Mouse (Mus musculus): Measurements from ENCODE around the gene Taf1b. TPM values are rescaled to one million over a fixed set of nuclear protein-coding genes. Genes with fewer than 3 reads are reported as not detected.
A peak's percentile ranks its signal among the peaks of the same experiment; 100 is the strongest.
"Not testable (repeated sequence)": the region's sequence is repeated elsewhere in the genome, so short reads cannot be mapped to it uniquely, and the experiment has no call there.

Gene Taf1b
- 11.8 and 14.5 TPM in 2 replicates for polyA plus RNA-seq (2015; fragmentation: Nextera tagmentation; extraction: Ambion mirVana)

- DNase-seq (peak; percentile 60), ATAC-seq (ENCODE audit: low read depth) (peak; percentile 92)
- peak within 1 kb of the TSS; percentile 79 for H3K9ac ChIP-seq
- H3K36me3 ChIP-seq: peaks cover 2% of the 10 kb centered on the region; the same call in 1 of the 2 replicates
- no peaks in the 10 kb centered on the region for H3K27me3 ChIP-seq
- H3K4me2 ChIP-seq: peak within 1 kb of the TSS; percentile 69
- no peaks in the 10 kb centered on the region for H3K9me3 ChIP-seq (replicated peaks)
- peak within 1 kb of the TSS; percentile 75 for H3K4me3 ChIP-seq (replicated peaks)
- H3K27ac ChIP-seq: peak within 1 kb of the TSS; percentile 66
- H3K4me1 ChIP-seq (replicated peaks): peaks cover 3% of the 10 kb centered on the region; the same call in 1 of the 2 replicates
- 8% methylated on average over 31 of the region's 31 CpGs for WGBS (ENCODE audit: insufficient replicate concordance)
Observed at GRCm38 (mm10) chr12:24498150-24498840, at the start of gene Taf1b. Gene Taf1b, plus strand, starts transcription at chr12:24498359.

DNA sequence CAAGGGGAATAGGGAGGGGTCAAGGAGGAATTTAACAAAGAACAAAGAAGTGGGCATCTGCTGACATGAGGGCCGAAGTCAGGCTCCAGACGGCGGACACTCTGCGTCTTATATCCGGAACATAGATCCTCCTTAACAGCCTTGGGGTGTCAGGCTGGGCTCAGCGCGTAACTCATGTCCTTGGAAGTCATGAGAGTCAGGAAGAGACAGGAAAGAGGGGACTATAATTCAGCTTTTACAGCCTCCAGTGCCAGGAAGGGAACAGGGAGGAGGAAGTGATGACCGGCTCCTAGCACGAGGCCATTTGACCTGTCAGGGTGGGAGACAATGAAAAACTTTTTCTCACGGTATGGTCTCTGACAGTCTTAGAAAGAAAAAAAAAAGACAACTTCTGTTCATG lies 37.8 kb upstream of the Taf1b start:
- Histone ChIP-seq H3K4me2 (no peak overlapping the region), H3K27ac (no peak overlapping the region), H3K4me3 (replicated peaks) (no peak overlapping the region), H3K4me1 (replicated peaks) (no peaks in the 10 kb centered on the region), H3K9me3 (replicated peaks) (no peaks in the 10 kb centered on the region), H3K9ac (no peak overlapping the region), H3K27me3 (no peaks in the 10 kb centered on the region), H3K36me3 (no peaks in the 10 kb centered on the region)
- DNase-seq (no peak), ATAC-seq (ENCODE audit: low read depth) (no peak)
- WGBS (ENCODE audit: insufficient replicate concordance): 78% methylated on average over 10 of the region's 10 CpGs

DNA sequence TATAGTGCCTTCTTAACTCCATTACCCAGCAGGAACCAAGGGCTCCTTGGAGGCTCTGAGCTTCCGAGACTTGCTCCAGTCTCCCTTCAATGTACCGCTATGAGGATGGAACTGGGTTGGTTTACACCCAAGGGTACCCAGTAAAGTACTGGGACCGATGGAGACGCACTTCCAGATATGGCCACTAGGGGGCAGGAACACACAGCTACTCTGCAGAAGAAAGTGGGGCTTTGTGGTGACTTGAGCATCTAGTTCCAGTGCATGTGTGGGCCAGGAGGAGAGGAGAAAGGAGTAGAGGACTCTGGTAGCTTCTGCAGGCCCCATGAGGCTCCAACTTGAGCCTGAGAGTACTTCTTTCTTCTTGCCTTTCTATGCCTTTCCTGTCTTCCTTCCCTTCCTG lies 36.0 kb upstream of the Taf1b start:
- not testable (repeated sequence) for H3K9ac ChIP-seq; H3K36me3 ChIP-seq; DNase-seq; H3K4me2 ChIP-seq; H3K4me1 ChIP-seq (replicated peaks); ATAC-seq (ENCODE audit: low read depth); H3K9me3 ChIP-seq (replicated peaks); H3K4me3 ChIP-seq (replicated peaks); H3K27me3 ChIP-seq; H3K27ac ChIP-seq
- WGBS (ENCODE audit: insufficient replicate concordance): 21% methylated on average over 4 of the region's 4 CpGs

- H3K4me3 ChIP-seq (replicated peaks); H3K27me3 ChIP-seq; H3K4me1 ChIP-seq (replicated peaks); H3K36me3 ChIP-seq; H3K27ac ChIP-seq; H3K9ac ChIP-seq; DNase-seq; ATAC-seq (ENCODE audit: low read depth); H3K4me2 ChIP-seq; H3K9me3 ChIP-seq (replicated peaks): not testable (repeated sequence)
- whole genome bisulfite sequencing (ENCODE audit: insufficient replicate concordance): 68% methylated on average over 6 of the region's 6 CpGs
Observed at GRCm38 (mm10) chr12:24463490-24463889, 34.7 kb upstream of the Taf1b start.

- Histone ChIP-seq H3K27me3 (no peaks in the 10 kb centered on the region), H3K27ac (no peak overlapping the region), H3K9me3 (replicated peaks) (no peaks in the 10 kb centered on the region), H3K4me2 (no peak overlapping the region), H3K36me3 (no peaks in the 10 kb centered on the region), H3K9ac (no peak overlapping the region), H3K4me1 (replicated peaks) (no peaks in the 10 kb centered on the region), H3K4me3 (replicated peaks) (no peak overlapping the region)
- DNase-seq (no peak), ATAC-seq (ENCODE audit: low read depth) (no peak)
- WGBS (ENCODE audit: insufficient replicate concordance): 60% methylated on average over 2 of the region's 2 CpGs
Observed at GRCm38 (mm10) chr12:24468966-24469365, 29.2 kb upstream of the Taf1b start.

DNA sequence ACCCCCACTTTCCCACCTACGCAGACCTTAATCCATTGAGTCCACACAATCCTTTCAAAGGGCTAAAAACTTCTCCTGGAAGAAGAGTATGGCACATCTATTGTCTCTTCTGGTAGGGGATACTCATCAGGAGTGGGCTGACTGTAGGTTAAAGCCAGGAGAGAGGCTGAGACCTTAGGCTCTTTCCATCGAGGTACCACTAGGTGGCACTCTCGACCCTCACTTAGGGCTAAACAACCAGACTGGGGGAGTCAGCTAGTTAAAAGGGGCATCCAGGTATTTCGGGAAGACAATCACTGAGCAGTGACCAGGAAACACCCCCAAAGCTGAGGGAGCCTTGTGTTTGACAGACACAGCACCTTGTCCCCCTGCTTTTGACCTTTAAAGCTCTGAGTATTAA lies 27.2 kb upstream of the Taf1b start:
- no peak overlapping the region for H3K4me2 ChIP-seq
- no peaks in the 10 kb centered on the region for H3K9me3 ChIP-seq (replicated peaks)
- no peak overlapping the region for H3K9ac ChIP-seq
- H3K4me3 ChIP-seq (replicated peaks): no peak overlapping the region
- H3K27ac ChIP-seq: no peak overlapping the region
- no peak for ATAC-seq (ENCODE audit: low read depth)
- WGBS (ENCODE audit: insufficient replicate concordance): 14% methylated on average over 4 of the region's 4 CpGs
- H3K4me1 ChIP-seq (replicated peaks): no peaks in the 10 kb centered on the region
- H3K36me3 ChIP-seq: no peaks in the 10 kb centered on the region
- no peaks in the 10 kb centered on the region for H3K27me3 ChIP-seq
- DNase-seq: peak; percentile 23

DNA sequence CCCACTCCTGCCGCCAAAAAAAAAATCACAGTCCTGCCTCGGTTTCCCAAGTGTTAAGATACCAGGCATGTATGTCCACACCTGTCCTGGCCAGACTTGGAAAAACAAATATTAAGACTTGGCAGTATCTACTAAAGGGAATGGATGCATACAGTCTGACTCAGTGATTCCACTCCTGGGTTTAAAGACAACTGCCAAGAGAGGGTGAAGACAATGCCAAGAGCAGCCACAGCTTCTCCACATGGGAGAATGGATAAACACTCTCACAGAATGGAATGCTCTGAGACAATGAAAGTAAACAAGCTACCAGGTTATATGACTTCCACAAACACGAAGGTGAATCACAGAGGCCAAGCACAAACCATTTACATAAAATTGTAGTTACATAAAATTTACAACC lies 24.9 kb upstream of the Taf1b start:
- no peaks in the 10 kb centered on the region for H3K4me1 ChIP-seq (replicated peaks)
- no peaks in the 10 kb centered on the region for H3K36me3 ChIP-seq
- 54% methylated on average over 3 of the region's 3 CpGs for WGBS (ENCODE audit: insufficient replicate concordance)
- no peaks in the 10 kb centered on the region for H3K9me3 ChIP-seq (replicated peaks)
- no peak overlapping the region for H3K4me2 ChIP-seq
- DNase-seq (no peak), ATAC-seq (ENCODE audit: low read depth) (no peak)
- H3K27me3 ChIP-seq: no peaks in the 10 kb centered on the region
- H3K9ac ChIP-seq: no peak overlapping the region
- H3K4me3 ChIP-seq (replicated peaks): no peak overlapping the region
- no peak overlapping the region for H3K27ac ChIP-seq

- Histone ChIP-seq H3K36me3 (no peaks in the 10 kb centered on the region), H3K27ac (no peak overlapping the region), H3K9me3 (replicated peaks) (0 out of 2 replicates have a peak, but pooled peaks cover 6% of the 10 kb centered on the region), H3K9ac (no peak overlapping the region), H3K4me1 (replicated peaks) (no peaks in the 10 kb centered on the region), H3K27me3 (no peaks in the 10 kb centered on the region), H3K4me2 (no peak overlapping the region), H3K4me3 (replicated peaks) (no peak overlapping the region)
- no peak for DNase-seq
- 71% methylated on average over 4 of the region's 4 CpGs for WGBS (ENCODE audit: insufficient replicate concordance)
- ATAC-seq (ENCODE audit: low read depth): no peak
Observed at GRCm38 (mm10) chr12:24484930-24485329, 13.2 kb upstream of the Taf1b start.

- H3K27ac ChIP-seq: no peak overlapping the region
- DNase-seq: no peak
- ATAC-seq (ENCODE audit: low read depth): no peak
Observed at GRCm38 (mm10) chr12:24486882-24487281, 11.3 kb upstream of the Taf1b start.

DNA sequence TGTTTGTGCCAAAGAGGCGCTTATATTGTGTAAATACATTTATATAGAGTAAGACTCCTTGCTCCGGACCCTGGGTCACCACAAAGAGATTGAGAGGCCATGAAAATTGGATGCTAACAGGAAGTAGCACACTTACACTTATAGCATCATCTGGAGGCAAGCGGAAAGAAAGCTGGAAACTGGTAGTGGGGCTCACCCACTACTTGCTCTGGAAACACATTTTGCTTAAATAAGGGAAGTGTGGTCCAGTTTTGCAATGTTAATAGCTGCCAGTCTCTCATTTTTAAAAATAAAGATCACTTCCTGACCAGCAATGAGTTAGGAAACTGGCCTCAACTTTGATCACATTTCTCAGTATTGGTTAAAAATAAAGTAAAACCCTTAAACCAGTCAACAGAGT lies 5.7 kb upstream of the Taf1b start:
- H3K4me2 ChIP-seq; H3K4me1 ChIP-seq (replicated peaks); DNase-seq; H3K27me3 ChIP-seq; H3K9me3 ChIP-seq (replicated peaks); H3K4me3 ChIP-seq (replicated peaks); H3K27ac ChIP-seq; ATAC-seq (ENCODE audit: low read depth); H3K9ac ChIP-seq; H3K36me3 ChIP-seq: not testable (repeated sequence)
- WGBS (ENCODE audit: insufficient replicate concordance): 67% methylated on average over 3 of the region's 3 CpGs

More at GRCm38 (mm10) chr12:24486882-24487281, 11.3 kb upstream of the Taf1b start:
- no peaks in the 10 kb centered on the region for H3K27me3 ChIP-seq
- no peak overlapping the region for H3K4me3 ChIP-seq (replicated peaks)
- no peak overlapping the region for H3K9ac ChIP-seq
- 0 out of 2 replicates have a peak, but pooled peaks cover 6% of the 10 kb centered on the region for H3K9me3 ChIP-seq (replicated peaks)
- no peak overlapping the region for H3K4me2 ChIP-seq
- H3K4me1 ChIP-seq (replicated peaks): no peaks in the 10 kb centered on the region
- WGBS (ENCODE audit: insufficient replicate concordance): 41% methylated on average over 1 of the region's 1 CpGs
- H3K36me3 ChIP-seq: no peaks in the 10 kb centered on the region

DNA sequence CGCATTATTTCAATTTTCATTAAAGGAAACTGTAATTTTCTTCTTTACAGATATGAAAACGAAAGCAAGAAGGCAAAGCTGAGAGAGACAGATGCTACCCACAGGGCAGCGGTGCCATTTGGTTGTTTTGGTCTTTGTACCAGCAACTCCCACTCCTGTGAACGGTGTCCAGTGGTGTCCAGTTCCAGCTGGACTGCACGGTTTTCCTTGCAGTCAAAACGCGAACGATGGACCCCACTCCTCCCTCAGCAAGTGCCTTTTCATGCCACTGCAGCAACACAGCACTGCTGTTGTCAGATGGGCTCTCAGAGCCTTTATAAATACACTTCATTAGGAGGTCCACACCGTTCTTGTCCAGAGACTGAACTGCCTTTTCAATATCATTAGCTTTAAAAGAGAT lies 5.1 kb upstream of the Taf1b start:
- peak overlapping the region; percentile 22 for H3K4me3 ChIP-seq (replicated peaks)
- H3K9ac ChIP-seq: no peak overlapping the region
- H3K36me3 ChIP-seq: no peaks in the 10 kb centered on the region
- 59% methylated on average over 9 of the region's 9 CpGs for WGBS (ENCODE audit: insufficient replicate concordance)
- H3K4me2 ChIP-seq: peak overlapping the region; percentile 44
- DNase-seq (no peak), ATAC-seq (ENCODE audit: low read depth) (no peak)
- no peaks in the 10 kb centered on the region for H3K9me3 ChIP-seq (replicated peaks)
- no peaks in the 10 kb centered on the region for H3K27me3 ChIP-seq
- no peak overlapping the region for H3K27ac ChIP-seq
- H3K4me1 ChIP-seq (replicated peaks): no peaks in the 10 kb centered on the region

GRCm38 (mm10) chr12:24493412-24493811 lies 4.7 kb upstream of the Taf1b start:
- Histone ChIP-seq H3K4me1 (replicated peaks) (peaks cover 3% of the 10 kb centered on the region; the same call in 1 of the 2 replicates), H3K4me3 (replicated peaks) (peak overlapping the region; percentile 22), H3K9me3 (replicated peaks) (no peaks in the 10 kb centered on the region), H3K27ac (no peak overlapping the region), H3K27me3 (no peaks in the 10 kb centered on the region), H3K4me2 (peak overlapping the region; percentile 44), H3K9ac (no peak overlapping the region), H3K36me3 (no peaks in the 10 kb centered on the region)
- WGBS (ENCODE audit: insufficient replicate concordance): 54% methylated on average over 30 of the region's 30 CpGs
- DNase-seq (no peak), ATAC-seq (ENCODE audit: low read depth) (no peak)
